Mouse (Mus musculus): ENCODE measurements around the gene Dlgap1. TPM values are rescaled to one million over a fixed set of nuclear protein-coding genes. Genes with fewer than 3 reads are reported as not detected.

The Dlgap1 gene
- polyA plus RNA-seq, 1 experiment from 2014 or later, result 3.9 TPM

DNA sequence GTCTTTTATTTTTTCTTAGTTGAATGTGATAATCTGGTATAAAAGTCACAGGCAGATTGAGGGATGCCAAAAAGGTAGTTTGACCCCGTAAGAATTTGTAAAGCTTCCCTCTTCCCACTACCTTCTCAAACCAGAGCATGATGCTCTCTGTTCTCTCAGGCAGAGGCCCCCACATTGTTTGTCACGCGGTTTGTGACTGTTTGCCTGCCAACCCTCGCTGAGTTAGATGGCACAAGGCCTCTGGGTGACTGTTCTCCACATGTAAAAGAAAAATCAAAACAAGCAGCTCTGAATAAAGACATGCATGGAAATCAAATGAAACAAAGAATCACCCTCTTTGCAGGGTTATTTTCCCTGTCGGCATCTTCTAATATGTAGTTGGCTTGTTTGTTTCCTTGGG, 541.6 kb downstream of the Dlgap1 start:
- Histone ChIP-seq H3K27me3 (no peaks in the 10 kb centered on the region), H3K9ac (no peak overlapping the region), H3K36me3 (no peaks in the 10 kb centered on the region), H3K27ac (no peak overlapping the region), H3K4me1 (no peaks in the 10 kb centered on the region), H3K4me3 (no peak overlapping the region), H3K4me2 (no peak overlapping the region), H3K9me3 (no peaks in the 10 kb centered on the region)
- 84% methylated on average over 5 of the region's 5 CpGs for WGBS
- no peak for ATAC-seq (ENCODE audit: insufficient number of reproducible peaks, insufficient read depth, low FRiP score, low TSS enrichment, low read depth)

DNA sequence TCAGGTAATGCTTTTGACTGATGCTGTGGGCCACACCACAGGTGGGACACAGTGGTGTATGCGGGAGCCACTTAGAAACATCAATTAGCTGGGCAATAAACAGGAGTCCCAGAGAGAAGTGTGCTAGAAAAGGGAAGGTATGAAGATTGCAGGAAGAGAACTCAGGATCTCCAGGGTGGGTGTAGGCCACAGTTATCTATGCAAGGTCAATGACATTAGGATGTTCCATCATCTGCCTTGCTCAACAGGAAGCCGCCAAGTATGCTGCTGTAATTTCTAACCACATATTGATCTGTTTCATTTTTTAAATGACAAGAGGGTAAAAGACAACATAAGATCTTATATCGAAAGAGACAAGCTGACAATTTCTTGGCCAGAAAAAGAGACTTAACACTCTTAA, 542.5 kb downstream of the Dlgap1 start:
- ATAC-seq (ENCODE audit: insufficient number of reproducible peaks, insufficient read depth, low FRiP score, low TSS enrichment, low read depth), result no peak
- Histone ChIP-seq H3K9me3 (no peaks in the 10 kb centered on the region), H3K4me2 (no peak overlapping the region), H3K27me3 (no peaks in the 10 kb centered on the region), H3K4me1 (no peaks in the 10 kb centered on the region), H3K4me3 (no peak overlapping the region), H3K9ac (no peak overlapping the region), H3K27ac (no peak overlapping the region), H3K36me3 (no peaks in the 10 kb centered on the region)
- 91% methylated on average over 3 of the region's 3 CpGs for WGBS

DNA sequence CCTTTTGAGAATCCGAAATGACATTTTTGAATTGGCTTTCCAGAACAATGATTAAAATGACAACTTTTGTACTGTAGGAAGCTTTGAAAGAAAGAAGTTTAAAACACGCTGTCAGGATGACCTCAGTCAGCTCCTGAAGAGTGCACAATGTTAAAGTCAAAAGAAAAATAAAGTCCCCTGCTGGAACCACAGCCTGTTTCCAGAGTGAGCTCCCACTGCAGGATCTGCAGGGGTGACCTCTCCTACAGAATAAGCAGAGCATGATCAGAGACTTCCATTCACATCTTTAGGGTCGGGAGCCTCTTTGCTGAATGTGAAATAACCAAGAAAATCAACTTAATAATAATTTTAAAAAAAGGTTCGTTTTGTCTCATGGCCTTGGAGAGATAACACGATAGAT, 544.9 kb downstream of the Dlgap1 start:
- H3K27me3 ChIP-seq, result no peaks in the 10 kb centered on the region
- H3K4me3 ChIP-seq, result no peak overlapping the region
- no peaks in the 10 kb centered on the region for H3K4me1 ChIP-seq
- no peak for ATAC-seq (ENCODE audit: insufficient number of reproducible peaks, insufficient read depth, low FRiP score, low TSS enrichment, low read depth)
- H3K9ac ChIP-seq, result no peak overlapping the region
- 81% methylated on average over 5 of the region's 5 CpGs for WGBS
- no peaks in the 10 kb centered on the region for H3K9me3 ChIP-seq
- H3K36me3 ChIP-seq, result no peaks in the 10 kb centered on the region
- no peak overlapping the region for H3K27ac ChIP-seq
- no peak overlapping the region for H3K4me2 ChIP-seq

DNA sequence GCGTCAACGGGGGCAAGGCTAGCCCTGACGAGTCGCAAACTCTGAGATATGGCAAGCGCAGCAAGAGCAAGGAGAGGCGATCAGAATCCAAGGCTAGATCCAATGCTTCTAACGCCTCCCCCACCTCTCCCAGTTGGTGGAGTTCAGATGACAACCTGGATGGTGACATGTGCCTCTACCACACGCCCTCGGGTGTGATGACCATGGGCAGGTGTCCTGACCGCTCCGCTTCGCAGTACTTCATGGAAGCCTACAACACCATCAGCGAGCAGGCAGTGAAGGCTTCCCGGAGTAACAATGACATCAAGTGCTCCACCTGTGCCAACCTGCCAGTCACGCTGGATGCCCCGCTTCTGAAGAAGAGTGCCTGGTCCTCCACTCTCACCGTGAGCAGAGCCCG, 547.6 kb downstream of the Dlgap1 start:
- Histone ChIP-seq H3K27ac (no peak overlapping the region), H3K36me3 (no peaks in the 10 kb centered on the region), H3K4me1 (no peaks in the 10 kb centered on the region), H3K9ac (no peak overlapping the region), H3K27me3 (no peaks in the 10 kb centered on the region), H3K4me2 (no peak overlapping the region), H3K9me3 (no peaks in the 10 kb centered on the region), H3K4me3 (no peak overlapping the region)
- ATAC-seq (ENCODE audit: insufficient number of reproducible peaks, insufficient read depth, low FRiP score, low TSS enrichment, low read depth), result no peak
- WGBS, result 91% methylated on average over 18 of the region's 18 CpGs

DNA sequence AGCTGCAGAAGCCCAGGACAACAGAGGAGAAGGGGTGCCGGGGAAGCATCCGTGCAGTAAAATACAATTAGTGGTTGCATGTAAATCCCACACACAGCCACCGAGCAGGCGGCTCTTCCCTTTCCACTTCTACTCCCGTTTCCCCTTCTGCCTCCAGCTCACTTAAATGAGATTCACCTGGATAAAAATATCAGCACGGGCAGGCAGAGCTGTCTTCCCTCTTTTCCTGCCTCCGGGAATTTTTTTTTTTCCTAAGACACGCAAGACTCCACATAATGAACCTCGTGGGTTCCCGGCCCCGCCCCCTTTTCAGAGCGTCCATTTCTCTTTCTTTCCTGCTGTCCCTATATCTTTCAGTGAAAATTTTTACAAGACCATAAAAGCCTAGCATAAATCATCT, 548.5 kb downstream of the Dlgap1 start:
- Histone ChIP-seq H3K4me1 (no peaks in the 10 kb centered on the region), H3K4me3 (no peak overlapping the region), H3K9ac (no peak overlapping the region), H3K36me3 (no peaks in the 10 kb centered on the region), H3K4me2 (no peak overlapping the region), H3K9me3 (no peaks in the 10 kb centered on the region), H3K27me3 (no peaks in the 10 kb centered on the region), H3K27ac (no peak overlapping the region)
- ATAC-seq (ENCODE audit: insufficient number of reproducible peaks, insufficient read depth, low FRiP score, low TSS enrichment, low read depth), result no peak
- WGBS, result 77% methylated on average over 12 of the region's 12 CpGs

GRCm38 (mm10) chr17:70521058-70521851, 552.4 kb downstream of the Dlgap1 start:
- no peak overlapping the region for H3K27ac ChIP-seq
- H3K27me3 ChIP-seq, result 0 out of 2 replicates have a peak, but pooled peaks cover 6% of the 10 kb centered on the region
- no peaks in the 10 kb centered on the region for H3K9me3 ChIP-seq
- H3K36me3 ChIP-seq, result no peaks in the 10 kb centered on the region
- no peak for ATAC-seq (ENCODE audit: insufficient number of reproducible peaks, insufficient read depth, low FRiP score, low TSS enrichment, low read depth)
- no peak overlapping the region for H3K9ac ChIP-seq
- peak overlapping the region; percentile 30 for H3K4me3 ChIP-seq
- H3K4me2 ChIP-seq, result peak overlapping the region; percentile 48
- no peaks in the 10 kb centered on the region for H3K4me1 ChIP-seq
- WGBS, result 49% methylated on average over 5 of the region's 5 CpGs

GRCm38 (mm10) chr17:70521971-70522370, 553.1 kb downstream of the Dlgap1 start:
- peak overlapping the region; percentile 30 for H3K4me3 ChIP-seq
- H3K4me1 ChIP-seq, result no peaks in the 10 kb centered on the region
- H3K27ac ChIP-seq, result no peak overlapping the region
- no peak for ATAC-seq (ENCODE audit: insufficient number of reproducible peaks, insufficient read depth, low FRiP score, low TSS enrichment, low read depth)
- H3K9me3 ChIP-seq, result no peaks in the 10 kb centered on the region
- 31% methylated on average over 11 of the region's 11 CpGs for WGBS
- H3K36me3 ChIP-seq, result no peaks in the 10 kb centered on the region
- peak overlapping the region; percentile 48 for H3K4me2 ChIP-seq
- H3K27me3 ChIP-seq, result 0 out of 2 replicates have a peak, but pooled peaks cover 6% of the 10 kb centered on the region
- H3K9ac ChIP-seq, result peak overlapping the region; percentile 41; the same call in 1 of the 2 replicates

DNA sequence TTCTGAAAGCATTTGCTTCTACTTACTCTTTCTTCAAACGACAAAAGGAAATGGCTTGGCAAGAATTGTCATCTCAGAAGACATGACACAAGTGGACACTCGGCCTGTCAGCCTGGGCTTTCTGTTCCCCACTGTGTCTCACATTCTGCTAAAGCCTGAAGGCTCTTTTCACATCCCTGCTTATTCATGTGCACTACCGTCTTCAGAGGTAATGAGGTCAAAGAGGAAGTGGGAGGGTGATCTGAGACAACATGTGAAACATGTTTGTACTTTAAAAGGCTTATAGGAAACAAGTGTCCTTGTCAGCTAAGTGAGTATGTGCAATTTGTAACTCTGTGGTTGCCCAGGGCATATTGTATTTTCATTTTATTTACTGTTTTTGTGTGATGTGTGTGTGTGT, 557.1 kb downstream of the Dlgap1 start:
- Histone ChIP-seq H3K27me3 (0 out of 2 replicates have a peak, but pooled peaks cover 6% of the 10 kb centered on the region), H3K4me2 (no peak overlapping the region), H3K36me3 (no peaks in the 10 kb centered on the region)

GRCm38 (mm10) chr17:70527101-70527500, 558.2 kb downstream of the Dlgap1 start:
- no peaks in the 10 kb centered on the region for H3K9me3 ChIP-seq
- 0 out of 2 replicates have a peak, but pooled peaks cover 6% of the 10 kb centered on the region for H3K27me3 ChIP-seq
- no peak overlapping the region for H3K27ac ChIP-seq
- WGBS, result 32% methylated on average over 9 of the region's 9 CpGs
- no peak overlapping the region for H3K4me3 ChIP-seq
- no peaks in the 10 kb centered on the region for H3K36me3 ChIP-seq
- peaks cover 5% of the 10 kb centered on the region; the same call in 1 of the 2 replicates for H3K4me1 ChIP-seq
- H3K4me2 ChIP-seq, result no peak overlapping the region
- no peak overlapping the region for H3K9ac ChIP-seq
- no peak for ATAC-seq (ENCODE audit: insufficient number of reproducible peaks, insufficient read depth, low FRiP score, low TSS enrichment, low read depth)

More for the DNA sequence above, 557.1 kb downstream of the Dlgap1 start:
- H3K4me3 ChIP-seq, result no peak overlapping the region
- no peak overlapping the region for H3K27ac ChIP-seq
- ATAC-seq (ENCODE audit: insufficient number of reproducible peaks, insufficient read depth, low FRiP score, low TSS enrichment, low read depth), result no peak
- no peaks in the 10 kb centered on the region for H3K9me3 ChIP-seq
- peaks cover 5% of the 10 kb centered on the region; the same call in 1 of the 2 replicates for H3K4me1 ChIP-seq
- 47% methylated on average over 3 of the region's 3 CpGs for WGBS
- no peak overlapping the region for H3K9ac ChIP-seq

GRCm38 (mm10) chr17:70528196-70529187, 559.6 kb downstream of the Dlgap1 start:
- Histone ChIP-seq H3K27ac (no peak overlapping the region), H3K4me2 (no peak overlapping the region), H3K4me1 (peaks cover 5% of the 10 kb centered on the region; the same call in 1 of the 2 replicates), H3K4me3 (no peak overlapping the region), H3K9me3 (no peaks in the 10 kb centered on the region), H3K9ac (no peak overlapping the region), H3K36me3 (no peaks in the 10 kb centered on the region), H3K27me3 (0 out of 2 replicates have a peak, but pooled peaks cover 4% of the 10 kb centered on the region)
- ATAC-seq (ENCODE audit: insufficient number of reproducible peaks, insufficient read depth, low FRiP score, low TSS enrichment, low read depth), result no peak
- WGBS, result 50% methylated on average over 7 of the region's 7 CpGs

- no peaks in the 10 kb centered on the region for H3K9me3 ChIP-seq
- no peak overlapping the region for H3K27ac ChIP-seq
- no peak overlapping the region for H3K9ac ChIP-seq
- no peak overlapping the region for H3K4me2 ChIP-seq
- H3K4me1 ChIP-seq, result no peaks in the 10 kb centered on the region
- no peaks in the 10 kb centered on the region for H3K36me3 ChIP-seq
- 78% methylated on average over 3 of the region's 3 CpGs for WGBS
- no peaks in the 10 kb centered on the region for H3K27me3 ChIP-seq
- no peak for ATAC-seq (ENCODE audit: insufficient number of reproducible peaks, insufficient read depth, low FRiP score, low TSS enrichment, low read depth)
- no peak overlapping the region for H3K4me3 ChIP-seq
These were observed 565.4 kb downstream of the Dlgap1 start for GRCm38 (mm10) chr17:70534321-70534720.
